Mouse (Mus musculus) ES-Bruce4 (cell line): ENCODE results near the gene Vil1.

Experiments used
- CTCF ChIP-seq: IDR thresholded peaks from one replicate; pipeline ENCODE4 v1.8.1; 2011; ENCODE audit warnings: low read depth, low read length
- POLR2A ChIP-seq: IDR thresholded peaks from one replicate; pipeline ENCODE4 v1.8.1; 2011; ENCODE audit warnings: low read length; ENCODE audit not compliant: insufficient read depth

DNA sequence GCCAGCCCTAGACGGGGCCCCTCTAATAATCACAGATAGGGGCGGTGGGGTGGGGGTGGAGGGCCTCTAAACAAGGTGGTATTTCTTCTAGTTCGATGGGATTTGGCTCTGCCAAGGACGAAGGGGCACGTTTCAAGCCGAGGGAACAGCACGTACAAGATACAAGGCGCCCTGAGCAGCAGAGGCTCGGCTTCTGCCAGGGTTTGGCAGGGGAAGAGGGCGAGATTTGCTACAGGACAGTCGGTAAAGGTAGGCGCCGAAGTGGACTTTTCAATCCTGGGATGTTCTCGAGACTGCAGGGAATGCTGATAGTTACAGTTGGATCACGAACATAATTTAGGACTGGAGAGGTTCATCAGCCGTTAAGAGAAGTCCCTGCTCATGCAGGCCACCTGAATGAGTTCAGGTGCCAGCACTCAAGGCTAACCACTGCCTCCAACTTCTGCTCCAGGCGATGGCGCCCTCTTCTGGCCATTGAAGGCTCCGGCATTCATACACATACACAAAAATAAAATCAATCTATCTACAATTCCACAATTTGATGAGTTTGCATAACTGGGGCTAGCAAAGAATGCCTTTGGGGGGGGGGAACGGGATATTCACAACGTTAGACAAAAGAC lies 18.8 kb upstream of the Vil1 start:
- TF ChIP-seq CTCF (peak; percentile 95), POLR2A (no peak)
